Mouse (Mus musculus) hindlimb bud, embryonic 11.5 days (tissue): ENCODE data around the gene Frmd4a.

Source experiments
- DNase-seq: peaks from one replicate; pipeline ENCODE4 v3.0.0-alpha.2; 2012; ENCODE audit warnings: low read depth, low spot score; ENCODE audit errors: extremely low spot score

Frmd4a gene

DNA sequence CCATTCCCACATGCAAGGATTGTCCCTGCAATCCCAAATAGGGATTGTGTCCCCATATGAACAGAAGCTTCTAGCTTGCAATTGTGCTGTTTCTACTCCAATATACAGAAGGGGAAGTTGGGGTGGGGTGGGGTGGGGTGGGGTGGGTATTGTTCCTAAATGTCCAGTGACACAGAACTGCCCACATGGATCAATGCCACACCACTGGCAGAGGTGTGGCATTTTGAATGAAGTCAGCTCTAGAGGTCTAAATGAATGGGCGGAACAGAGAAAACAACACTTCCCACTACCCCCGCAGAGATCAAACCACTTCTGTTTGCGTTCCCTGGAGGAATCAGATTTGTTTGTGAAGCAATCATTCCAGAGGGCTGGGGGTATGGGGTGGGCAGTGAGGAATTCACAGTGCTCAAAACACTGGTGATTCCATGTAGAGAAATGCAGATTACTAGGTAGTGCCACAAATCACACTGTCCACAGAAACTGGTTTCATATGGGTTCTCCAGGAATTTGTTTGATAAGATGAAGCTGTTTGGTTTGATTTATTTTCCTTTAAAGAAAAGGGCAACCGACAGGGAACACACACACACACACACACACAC lies 268.3 kb downstream of the Frmd4a start:
- no peak for DNase-seq

GRCm38 (mm10) chr2:4286390-4286901 lies 268.9 kb downstream of the Frmd4a start:
- no peak for DNase-seq

GRCm38 (mm10) chr2:4290475-4290874 lies 273.0 kb downstream of the Frmd4a start:
- no peak for DNase-seq

- DNase-seq, result no peak
Measured at GRCm38 (mm10) chr2:4291100-4291499, 273.6 kb downstream of the Frmd4a start.

DNA sequence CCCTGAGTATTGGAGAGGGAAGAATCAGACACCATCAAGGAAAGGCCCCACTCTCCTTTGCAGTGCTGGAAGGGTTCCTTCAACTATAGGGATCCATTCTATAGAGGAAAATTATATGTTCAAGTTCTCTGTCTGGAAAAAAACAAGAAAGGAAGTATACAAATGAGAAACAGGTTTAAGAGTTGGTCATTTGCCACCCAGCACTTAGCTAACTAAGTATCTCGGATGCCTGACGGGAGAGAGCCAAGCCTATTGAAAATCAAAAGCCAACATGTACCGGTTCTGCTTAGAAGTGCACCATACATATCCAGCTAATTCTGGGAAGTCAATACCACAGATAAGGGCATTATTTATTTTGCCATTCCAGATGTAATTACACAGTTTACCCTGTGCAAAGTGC lies 274.2 kb downstream of the Frmd4a start:
- no peak for DNase-seq

- no peak for DNase-seq
Measured at GRCm38 (mm10) chr2:4293726-4294125, 276.2 kb downstream of the Frmd4a start.

DNA sequence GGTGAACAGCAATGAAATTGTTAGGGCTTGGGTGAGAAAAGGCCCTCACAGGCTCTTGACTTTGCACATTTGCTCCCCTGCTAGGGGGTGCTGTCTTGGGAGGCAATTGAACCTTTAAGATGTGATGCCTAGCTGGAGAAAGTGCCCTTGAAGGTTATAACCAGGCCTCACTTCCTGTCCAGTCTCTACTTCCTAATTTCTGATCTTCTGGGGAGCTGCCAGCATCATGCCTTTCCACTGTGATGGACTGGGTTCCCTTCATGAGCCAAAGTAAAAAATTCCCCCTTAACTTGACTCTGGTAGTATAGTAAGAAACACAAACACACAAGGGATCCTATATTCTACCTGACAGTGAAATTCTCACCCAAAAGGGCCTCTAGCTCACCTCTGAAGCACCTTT lies 278.1 kb downstream of the Frmd4a start:
- DNase-seq, result no peak

DNA sequence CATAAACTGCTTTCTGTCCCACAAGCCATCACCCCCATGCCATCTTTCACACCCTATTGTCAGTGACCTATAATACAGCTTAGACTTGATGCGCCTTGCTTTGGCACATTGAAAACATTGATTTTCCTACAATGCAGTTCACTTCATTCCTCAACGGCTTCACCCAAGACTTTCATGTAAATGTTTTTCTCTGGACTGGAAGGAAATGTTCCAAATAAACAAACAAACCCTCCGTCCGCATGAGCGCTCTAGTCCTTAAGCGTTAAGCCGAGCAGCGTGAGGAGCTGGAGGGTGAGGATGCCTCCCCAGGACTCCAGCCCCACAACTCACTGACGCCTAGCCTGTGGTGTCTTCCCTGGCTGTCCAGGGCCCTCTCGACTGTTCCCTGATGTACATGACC lies 279.4 kb downstream of the Frmd4a start:
- DNase-seq, result no peak

DNA sequence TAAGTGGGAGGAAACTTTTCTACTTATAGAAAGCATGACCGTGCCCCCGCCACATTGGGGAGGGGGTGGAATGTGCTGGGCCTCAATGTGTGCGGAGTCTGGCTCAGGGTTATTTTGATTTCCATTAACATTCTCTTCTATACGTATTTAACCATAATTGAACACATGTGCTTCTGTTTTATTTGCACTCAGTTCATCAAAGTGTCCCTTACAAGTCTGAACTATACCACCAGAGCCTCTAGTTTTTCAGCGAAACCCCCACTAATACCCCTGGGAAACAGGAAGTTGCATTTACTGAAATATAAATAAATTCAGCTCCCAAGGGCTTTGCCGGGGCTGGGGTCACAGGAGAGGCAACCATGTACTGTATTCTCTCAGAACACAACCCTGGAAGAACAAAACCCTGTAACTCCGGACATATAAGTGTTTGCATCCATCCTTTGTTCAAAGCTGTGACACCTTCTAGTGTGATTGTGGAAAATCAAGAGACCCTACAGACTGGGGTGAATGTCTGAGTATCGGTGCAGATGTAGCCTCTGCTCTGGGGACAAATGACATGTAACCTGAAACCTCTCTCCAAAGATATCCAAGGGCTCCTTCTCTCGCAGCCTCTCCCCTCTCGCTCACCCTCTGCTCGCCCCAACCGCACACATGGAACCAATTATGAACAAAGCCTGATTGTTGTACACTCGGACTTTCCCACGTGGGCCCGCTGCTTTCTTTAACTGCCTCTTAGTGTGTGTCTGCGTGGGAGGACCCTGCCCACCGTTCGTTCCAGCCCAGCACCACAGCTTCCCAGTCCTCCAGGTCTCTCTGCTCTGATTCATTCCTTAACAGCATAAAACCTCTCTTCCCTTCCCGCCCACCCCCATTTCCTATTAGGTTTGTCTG lies 281.1 kb downstream of the Frmd4a start:
- peak; percentile 93 for DNase-seq

DNA sequence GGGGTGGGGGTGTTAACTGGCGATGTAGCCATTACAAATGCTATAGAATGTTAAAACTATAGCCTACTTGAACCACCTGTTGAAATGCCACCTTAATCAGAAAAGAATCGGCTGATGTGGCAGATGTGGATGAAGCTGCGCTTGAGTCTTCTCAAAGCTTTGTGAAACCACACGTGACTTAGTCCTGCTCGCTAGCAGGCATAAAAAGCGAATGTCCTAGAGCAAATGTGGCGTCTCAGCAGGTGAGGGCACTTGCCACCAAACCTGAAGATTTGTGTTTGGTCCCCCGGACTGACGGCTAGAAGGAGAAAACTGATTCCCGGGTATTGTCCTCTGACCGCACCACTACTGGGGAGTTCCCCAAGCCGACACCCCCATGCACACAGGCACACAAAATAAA lies 282.1 kb downstream of the Frmd4a start:
- DNase-seq, result no peak

DNA sequence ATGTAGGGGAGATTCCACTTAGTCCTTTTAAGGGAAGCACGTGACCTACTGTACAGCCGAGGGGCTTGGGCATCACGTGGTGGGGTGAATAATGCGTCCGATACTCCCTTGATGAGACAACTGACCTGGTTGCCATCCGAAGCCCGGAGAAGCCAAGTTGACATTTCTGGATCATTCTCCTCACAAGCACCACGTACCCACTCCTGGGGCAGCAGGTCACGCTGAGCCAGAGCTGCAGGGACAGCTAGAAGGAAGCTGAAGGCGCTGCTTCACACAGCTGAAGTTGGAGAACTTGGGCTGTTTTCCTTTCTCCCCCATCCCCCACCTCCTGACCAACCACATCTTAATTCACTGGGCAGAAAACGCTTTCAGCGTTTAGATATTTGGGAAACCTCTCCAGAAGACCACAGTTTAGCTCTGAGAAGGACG lies 282.9 kb downstream of the Frmd4a start:
- no peak for DNase-seq

GRCm38 (mm10) chr2:4300816-4301215 lies 283.3 kb downstream of the Frmd4a start:
- no peak for DNase-seq

GRCm38 (mm10) chr2:4301256-4301655 lies 283.7 kb downstream of the Frmd4a start:
- no peak for DNase-seq

- no peak for DNase-seq
Measured at GRCm38 (mm10) chr2:4301692-4302091, 284.2 kb downstream of the Frmd4a start.

DNA sequence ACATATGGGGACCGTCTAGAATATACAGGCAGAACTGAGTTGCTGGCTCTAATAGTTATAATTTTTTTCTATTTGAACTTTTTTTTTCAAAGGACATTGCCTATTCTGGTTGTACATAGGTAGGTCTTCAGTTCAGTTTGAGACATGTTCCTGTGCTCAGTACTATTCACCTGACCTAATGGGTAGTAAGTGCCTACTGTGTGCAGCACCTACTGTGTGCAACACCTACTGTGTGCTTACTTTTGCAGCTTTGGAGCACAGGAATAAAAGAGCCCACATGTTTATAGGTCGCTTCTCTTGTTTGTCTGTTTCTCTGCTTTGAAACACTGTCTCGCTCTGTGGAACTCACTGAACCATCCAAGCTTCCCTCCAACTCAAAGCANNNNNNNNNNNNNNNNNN lies 284.6 kb downstream of the Frmd4a start:
- DNase-seq, result no peak

- DNase-seq, result no peak
Measured at GRCm38 (mm10) chr2:4307076-4307475, 289.6 kb downstream of the Frmd4a start.

- no peak for DNase-seq
Measured at GRCm38 (mm10) chr2:4314545-4314944, 297.0 kb downstream of the Frmd4a start.

DNA sequence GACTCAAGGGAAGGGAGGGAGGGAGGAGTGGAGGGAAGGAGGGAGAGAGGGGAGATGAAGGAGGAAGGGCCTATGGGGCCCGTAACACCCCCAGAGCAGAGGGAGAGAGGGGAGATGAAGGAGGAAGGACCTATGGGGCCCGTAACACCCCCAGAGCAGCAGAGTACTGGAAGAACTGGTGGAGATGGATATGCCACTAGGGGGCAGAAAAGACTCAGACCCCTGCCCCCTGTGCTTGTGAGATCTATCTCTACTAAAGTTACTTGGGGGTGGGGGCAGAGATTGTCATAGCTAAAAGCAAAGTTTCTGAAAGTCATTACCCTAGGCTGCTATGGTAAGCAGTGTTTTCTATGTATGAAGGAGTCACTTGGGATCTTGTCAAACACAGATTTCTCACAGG lies 299.1 kb downstream of the Frmd4a start:
- DNase-seq, result no peak

- no peak for DNase-seq
Measured at GRCm38 (mm10) chr2:4318134-4318533, 300.6 kb downstream of the Frmd4a start.

GRCm38 (mm10) chr2:4326241-4327010 lies 308.9 kb downstream of the Frmd4a start:
- no peak for DNase-seq

GRCm38 (mm10) chr2:4327011-4327340 lies 309.5 kb downstream of the Frmd4a start:
- DNase-seq, result no peak

GRCm38 (mm10) chr2:4332441-4332840 lies 314.9 kb downstream of the Frmd4a start:
- no peak for DNase-seq
